Mouse (Mus musculus): ENCODE measurements at regions not wholly inside any gene's neighbourhood (a gene's known extent, or its start where the extent isn't known, plus 50 kb on each side); places are given as distances from the start of the nearest gene placed in this dataset.

DNA sequence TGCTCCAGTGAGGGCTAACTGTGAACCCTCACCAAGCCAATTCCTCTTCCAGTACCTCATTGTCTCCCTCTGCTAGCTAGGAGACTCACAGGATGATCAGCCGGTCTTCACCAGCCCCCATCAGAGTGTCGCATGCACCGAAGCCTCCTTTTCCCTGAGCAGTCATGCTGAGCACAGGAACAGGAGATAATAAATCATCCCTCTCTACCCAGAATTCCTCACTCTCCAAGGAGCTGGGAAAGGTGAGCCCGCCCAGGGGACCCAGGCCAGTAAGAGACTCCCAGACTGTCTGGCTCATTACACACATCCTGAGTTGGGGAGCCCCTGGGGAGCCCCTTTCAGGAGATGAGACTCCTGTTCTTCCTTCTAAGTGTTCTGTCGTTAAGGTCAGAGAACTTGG is 171.7 kb downstream of the Cartpt start:
- DNase-seq (ENCODE audit: low read depth) = no peak
- TF ChIP-seq POLR2A (IDR thresholded peaks at IDR 0.05; ENCODE audit: borderline replicate concordance, extremely low read depth, insufficient read depth, insufficient read length, poor library complexity, severe bottlenecking) = no peak
- no peak for TF ChIP-seq CTCF (IDR thresholded peaks at IDR 0.05; ENCODE audit: borderline replicate concordance, extremely low read depth, insufficient read depth, insufficient read length)

DNA sequence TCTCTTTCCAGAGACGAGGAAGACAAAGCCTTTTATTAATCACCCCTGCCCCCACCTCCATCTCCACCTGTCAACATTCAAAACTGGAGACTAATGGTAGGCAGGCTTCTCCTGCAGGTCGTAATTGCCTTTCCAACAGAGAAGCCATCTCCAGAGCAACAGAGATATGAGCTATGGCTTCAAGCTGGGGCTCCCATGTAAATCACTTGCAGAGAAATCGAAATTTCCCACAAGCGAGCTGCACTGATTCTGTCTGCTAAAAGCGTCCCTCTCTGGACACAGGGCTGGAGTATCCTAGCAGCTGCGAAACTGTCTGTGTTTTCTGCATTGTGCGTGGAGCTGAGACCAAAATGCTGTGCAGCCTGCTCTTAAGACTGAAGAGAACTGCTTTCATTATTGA is 176.6 kb downstream of the Cartpt start:
- TF ChIP-seq POLR2A (IDR thresholded peaks at IDR 0.05; ENCODE audit: borderline replicate concordance, extremely low read depth, insufficient read depth, insufficient read length, poor library complexity, severe bottlenecking) (no peak), CTCF (IDR thresholded peaks at IDR 0.05; ENCODE audit: borderline replicate concordance, extremely low read depth, insufficient read depth, insufficient read length) (no peak)
- peak; percentile 73 for DNase-seq (ENCODE audit: low read depth)

DNA sequence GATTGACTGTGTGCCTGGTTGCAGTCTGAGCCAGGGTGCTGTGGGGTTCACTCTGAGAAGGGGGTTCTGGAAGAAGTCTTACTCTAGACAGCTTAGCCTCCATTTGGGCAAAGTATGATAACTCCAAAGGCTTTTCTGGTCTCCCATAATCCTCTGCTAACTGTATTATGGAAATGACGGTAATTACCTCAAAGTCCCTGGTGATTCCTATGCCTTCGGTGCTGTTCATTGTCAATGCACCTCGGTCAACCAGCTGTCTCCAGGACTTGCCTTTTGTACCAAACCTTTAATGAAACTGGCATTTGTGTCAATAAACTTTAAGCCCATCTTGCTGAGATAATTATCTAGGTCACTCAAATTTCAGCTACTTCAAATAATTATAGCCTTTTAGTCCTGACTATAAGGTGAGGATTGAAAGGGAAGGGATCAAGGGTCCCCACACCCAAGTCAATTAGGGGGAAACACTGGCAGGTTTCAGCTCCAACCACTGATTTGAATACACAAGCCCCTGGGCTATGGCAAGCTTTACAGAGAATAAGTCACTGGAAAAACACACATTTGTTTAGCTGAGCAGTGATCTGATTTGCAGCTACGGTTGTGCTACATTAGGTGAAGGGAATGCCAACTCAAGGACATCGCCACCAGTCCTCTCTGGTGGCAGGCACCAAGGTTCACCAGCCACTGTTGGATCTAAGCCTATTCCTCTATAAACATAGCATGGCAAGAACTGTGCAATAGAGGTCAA is 177.5 kb downstream of the Cartpt start:
- DNase-seq (ENCODE audit: low read depth) = peak; percentile 68
- no peak for TF ChIP-seq POLR2A (IDR thresholded peaks at IDR 0.05; ENCODE audit: borderline replicate concordance, extremely low read depth, insufficient read depth, insufficient read length, poor library complexity, severe bottlenecking)
- no peak for TF ChIP-seq CTCF (IDR thresholded peaks at IDR 0.05; ENCODE audit: borderline replicate concordance, extremely low read depth, insufficient read depth, insufficient read length)

DNA sequence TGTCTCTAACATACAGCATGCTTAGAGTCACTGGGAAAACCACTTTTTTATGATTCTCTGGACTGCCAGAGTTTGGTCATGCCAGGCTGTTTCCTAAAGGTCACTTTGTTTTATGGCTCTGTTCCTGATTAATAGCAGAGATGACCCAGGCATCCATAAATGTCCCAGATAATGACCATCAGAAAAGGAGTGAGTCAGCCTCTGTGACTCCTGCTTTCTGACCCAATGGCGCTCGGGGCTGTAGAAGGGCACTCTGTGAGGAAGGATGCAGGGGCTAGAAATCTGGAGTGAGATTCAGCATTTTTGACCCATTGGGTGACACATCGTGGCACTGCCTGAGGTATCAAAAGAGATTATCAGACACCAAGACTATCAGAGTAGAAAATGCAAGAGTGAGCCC is 180.3 kb downstream of the Cartpt start:
- no peak for DNase-seq (ENCODE audit: low read depth)
- no peak for TF ChIP-seq POLR2A (IDR thresholded peaks at IDR 0.05; ENCODE audit: borderline replicate concordance, extremely low read depth, insufficient read depth, insufficient read length, poor library complexity, severe bottlenecking)
- TF ChIP-seq CTCF (IDR thresholded peaks at IDR 0.05; ENCODE audit: borderline replicate concordance, extremely low read depth, insufficient read depth, insufficient read length) = no peak

DNA sequence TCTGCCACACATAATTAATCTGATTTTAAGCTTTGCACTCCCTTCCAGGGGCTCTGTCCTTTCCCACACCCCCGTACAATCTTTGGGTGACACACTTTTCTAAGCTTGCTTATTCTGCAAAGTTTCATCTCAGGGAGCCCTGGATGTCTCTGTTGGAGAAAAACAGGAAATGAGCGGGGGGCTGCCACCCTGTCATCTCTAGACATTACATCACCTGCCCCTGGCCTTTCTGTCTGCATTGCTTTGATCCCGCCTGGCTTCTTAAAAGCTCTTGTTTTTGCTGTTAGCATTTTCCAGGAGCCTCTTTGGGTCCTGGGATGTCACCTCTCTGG is 180.2 kb upstream of the Map1b start:
- TF ChIP-seq POLR2A (IDR thresholded peaks at IDR 0.05; ENCODE audit: borderline replicate concordance, extremely low read depth, insufficient read depth, insufficient read length, poor library complexity, severe bottlenecking) (no peak), CTCF (IDR thresholded peaks at IDR 0.05; ENCODE audit: borderline replicate concordance, extremely low read depth, insufficient read depth, insufficient read length) (no peak)

DNA sequence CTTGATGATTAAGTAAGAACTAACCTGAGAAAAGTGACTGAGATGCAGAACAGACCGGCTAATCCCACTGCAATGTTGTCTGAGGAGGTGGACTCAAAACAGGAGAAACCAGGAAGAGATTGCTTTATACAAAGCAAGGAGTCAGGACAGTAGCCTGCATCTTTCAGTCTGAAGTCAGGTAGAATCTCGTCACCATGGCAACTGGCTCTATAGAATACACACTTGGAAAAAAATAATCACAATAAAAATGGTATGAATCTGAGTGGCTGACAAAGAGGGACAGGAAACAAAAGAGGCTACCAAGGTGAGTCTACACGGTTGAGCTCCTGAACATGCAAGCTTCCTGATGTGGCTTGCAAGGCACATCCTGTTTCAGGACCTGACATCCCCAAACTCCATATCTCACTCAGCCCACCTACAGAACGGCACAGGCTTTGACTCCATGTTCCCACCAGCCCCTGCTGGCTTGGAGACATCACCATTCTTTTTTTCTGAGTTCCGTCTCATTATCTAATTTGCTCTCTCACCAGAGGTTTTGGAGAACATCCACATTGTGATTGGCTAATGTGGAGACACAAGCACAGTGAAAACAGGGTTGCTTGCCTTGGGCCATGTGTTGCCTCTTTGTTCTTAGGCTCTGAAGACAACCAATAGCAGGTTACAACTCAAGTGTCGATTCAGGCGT is 179.7 kb upstream of the Map1b start:
- no peak for TF ChIP-seq CTCF (IDR thresholded peaks at IDR 0.05; ENCODE audit: borderline replicate concordance, extremely low read depth, insufficient read depth, insufficient read length)
- TF ChIP-seq POLR2A (IDR thresholded peaks at IDR 0.05; ENCODE audit: borderline replicate concordance, extremely low read depth, insufficient read depth, insufficient read length, poor library complexity, severe bottlenecking) = no peak
- DNase-seq (ENCODE audit: low read depth) = peak; percentile 67

More for the DNA sequence above, 180.2 kb upstream of the Map1b start:
- DNase-seq (ENCODE audit: low read depth) = peak; percentile 75

DNA sequence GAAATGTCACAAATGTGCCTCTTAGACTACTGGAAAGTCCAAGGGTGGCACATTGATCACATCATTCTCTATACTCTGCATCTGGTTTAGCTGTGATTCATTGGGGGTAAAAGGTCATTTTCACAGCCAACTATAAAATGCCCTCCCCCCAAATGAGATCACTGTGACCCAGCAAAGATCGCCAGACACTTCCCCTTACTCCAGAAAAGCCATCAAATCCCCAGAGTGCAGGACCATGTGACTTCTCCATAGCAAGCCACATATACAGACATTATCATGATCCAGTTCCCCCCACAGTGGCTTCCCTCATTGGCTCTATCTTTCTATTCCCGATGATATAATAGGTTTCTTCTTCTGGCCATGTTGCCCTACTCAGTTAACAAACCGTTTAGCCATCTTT is 163.6 kb upstream of the Map1b start:
- DNase-seq (ENCODE audit: low read depth) = no peak
- TF ChIP-seq CTCF (IDR thresholded peaks at IDR 0.05; ENCODE audit: borderline replicate concordance, extremely low read depth, insufficient read depth, insufficient read length) (no peak), POLR2A (IDR thresholded peaks at IDR 0.05; ENCODE audit: borderline replicate concordance, extremely low read depth, insufficient read depth, insufficient read length, poor library complexity, severe bottlenecking) (no peak)

DNA sequence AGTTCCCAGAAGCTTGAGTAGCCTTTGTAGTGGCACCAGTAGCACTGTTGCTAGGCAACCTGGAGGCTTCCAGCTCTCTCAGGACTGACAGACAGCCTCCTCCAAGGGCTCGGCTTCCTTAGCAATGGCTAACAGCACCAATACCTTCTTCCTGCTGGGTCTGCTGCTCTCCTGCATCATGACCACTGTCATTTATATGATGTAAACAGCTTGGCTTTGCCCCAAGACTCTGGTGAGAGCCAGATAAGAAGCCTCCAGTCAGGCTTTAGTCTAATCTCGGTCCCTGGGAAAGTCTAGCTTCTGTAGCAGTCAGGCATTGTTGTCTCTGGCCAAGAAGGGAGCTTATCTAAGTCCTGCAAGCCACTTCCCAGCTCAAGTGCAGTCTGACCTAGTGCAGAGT is 163.1 kb upstream of the Map1b start:
- no peak for TF ChIP-seq CTCF (IDR thresholded peaks at IDR 0.05; ENCODE audit: borderline replicate concordance, extremely low read depth, insufficient read depth, insufficient read length)
- no peak for TF ChIP-seq POLR2A (IDR thresholded peaks at IDR 0.05; ENCODE audit: borderline replicate concordance, extremely low read depth, insufficient read depth, insufficient read length, poor library complexity, severe bottlenecking)
- DNase-seq (ENCODE audit: low read depth) = peak; percentile 65

DNA sequence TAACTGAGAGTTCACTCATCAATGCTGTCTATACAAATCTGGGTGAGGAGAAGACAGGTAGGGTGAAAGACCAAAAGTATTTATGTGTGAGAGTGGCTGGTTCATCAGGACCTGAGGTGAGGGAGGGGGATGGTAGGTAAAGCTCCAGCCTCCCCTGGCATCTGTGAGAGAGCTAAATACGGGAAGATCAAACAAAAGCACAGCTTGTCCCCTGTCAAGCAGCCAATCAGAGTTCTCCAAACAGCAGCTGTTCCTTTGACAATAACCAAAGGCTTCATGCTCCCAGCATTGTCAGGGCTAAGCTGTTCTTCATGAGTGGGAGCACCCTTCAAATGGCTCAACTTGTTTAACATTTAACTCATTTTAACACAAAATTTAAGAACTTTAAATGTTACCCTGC is 160.1 kb upstream of the Map1b start:
- DNase-seq (ENCODE audit: low read depth) = peak; percentile 95
- TF ChIP-seq POLR2A (IDR thresholded peaks at IDR 0.05; ENCODE audit: borderline replicate concordance, extremely low read depth, insufficient read depth, insufficient read length, poor library complexity, severe bottlenecking) (no peak), CTCF (IDR thresholded peaks at IDR 0.05; ENCODE audit: borderline replicate concordance, extremely low read depth, insufficient read depth, insufficient read length) (no peak)

DNA sequence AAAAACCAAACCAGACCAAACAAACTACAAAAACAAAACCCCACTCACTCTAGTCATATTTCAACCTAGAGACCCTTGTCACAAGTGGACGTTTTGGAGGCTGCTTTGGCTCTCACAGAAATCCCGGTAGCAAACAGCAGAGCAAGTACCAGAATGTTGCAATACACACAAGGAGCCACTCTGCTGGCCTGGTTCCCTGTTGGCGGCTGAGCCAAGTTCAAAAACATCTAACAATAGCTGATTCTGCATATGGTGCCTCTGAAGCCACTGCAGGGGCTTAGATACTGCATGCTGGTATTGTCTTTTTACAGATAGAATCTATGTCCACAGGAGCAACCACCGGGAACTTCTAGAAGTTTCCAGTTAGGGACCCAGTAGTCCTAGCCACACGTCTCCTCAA is 159.6 kb upstream of the Map1b start:
- DNase-seq (ENCODE audit: low read depth) = peak; percentile 83
- no peak for TF ChIP-seq CTCF (IDR thresholded peaks at IDR 0.05; ENCODE audit: borderline replicate concordance, extremely low read depth, insufficient read depth, insufficient read length)
- TF ChIP-seq POLR2A (IDR thresholded peaks at IDR 0.05; ENCODE audit: borderline replicate concordance, extremely low read depth, insufficient read depth, insufficient read length, poor library complexity, severe bottlenecking) = no peak

DNA sequence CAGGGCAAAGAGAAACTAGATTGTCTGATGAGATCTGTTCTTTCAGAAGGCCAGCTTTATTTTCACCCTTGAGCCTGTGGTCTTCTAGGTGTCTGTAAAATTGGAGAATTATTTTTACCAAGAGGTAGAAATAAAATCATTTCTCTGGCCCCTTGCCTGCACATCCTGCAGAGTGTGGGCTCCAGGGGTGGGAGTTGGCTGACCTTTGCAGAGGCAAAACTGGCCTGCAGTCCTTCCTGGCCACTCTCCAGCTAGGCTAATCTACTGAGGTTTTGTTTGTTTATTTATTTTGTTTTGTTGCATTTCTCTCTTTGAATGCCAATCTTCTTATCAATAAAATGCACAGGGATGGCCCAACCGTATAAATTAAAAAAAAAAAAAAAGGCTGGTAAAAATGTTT is 156.4 kb upstream of the Map1b start:
- TF ChIP-seq POLR2A (IDR thresholded peaks at IDR 0.05; ENCODE audit: borderline replicate concordance, extremely low read depth, insufficient read depth, insufficient read length, poor library complexity, severe bottlenecking) = no peak
- TF ChIP-seq CTCF (IDR thresholded peaks at IDR 0.05; ENCODE audit: borderline replicate concordance, extremely low read depth, insufficient read depth, insufficient read length) = no peak
- DNase-seq (ENCODE audit: low read depth) = no peak

DNA sequence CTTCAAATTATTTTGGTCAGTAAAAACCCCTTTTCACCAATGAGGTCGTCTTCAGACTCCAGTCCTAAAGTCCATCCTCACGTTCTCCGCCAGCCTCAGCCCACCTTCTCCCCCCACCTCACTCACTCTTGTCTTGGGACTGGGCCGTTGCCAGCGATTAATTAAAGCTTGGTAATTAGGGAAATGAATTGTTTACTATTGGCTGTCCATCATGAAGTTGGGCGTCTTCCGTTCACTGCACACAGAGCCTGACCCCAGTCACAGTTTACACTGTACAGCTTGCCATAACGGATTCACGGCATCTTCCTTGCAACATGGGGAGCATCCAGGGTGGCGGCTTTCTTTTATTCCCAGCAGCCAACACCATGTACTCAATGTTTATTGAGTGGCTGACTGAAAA is 155.4 kb upstream of the Map1b start:
- TF ChIP-seq POLR2A (IDR thresholded peaks at IDR 0.05; ENCODE audit: borderline replicate concordance, extremely low read depth, insufficient read depth, insufficient read length, poor library complexity, severe bottlenecking) = no peak
- TF ChIP-seq CTCF (IDR thresholded peaks at IDR 0.05; ENCODE audit: borderline replicate concordance, extremely low read depth, insufficient read depth, insufficient read length) = no peak
- peak; percentile 91 for DNase-seq (ENCODE audit: low read depth)

Data from brain, embryonic 14.5 days (tissue).